Mouse (Mus musculus): ENCODE data around the gene Aste1. TPM values are rescaled to one million over a fixed set of nuclear protein-coding genes. Genes with fewer than 3 reads are reported as not detected.

The Aste1 gene
- polyA plus RNA-seq, 1 experiment from 2014 or later = 14.1 TPM

- Histone ChIP-seq H3K9me3 (no peaks in the 10 kb centered on the region), H3K4me2 (replicated peaks) (no peak overlapping the region), H3K27ac (no peak overlapping the region), H3K4me3 (no peak overlapping the region), H3K9ac (no peak overlapping the region), H3K27me3 (replicated peaks) (no peaks in the 10 kb centered on the region), H3K36me3 (no peaks in the 10 kb centered on the region), H3K4me1 (no peaks in the 10 kb centered on the region)
- ATAC-seq (ENCODE audit: low FRiP score, low read depth) = no peak
- WGBS = 85% methylated on average over 5 of the region's 5 CpGs
Observed at GRCm38 (mm10) chr9:105387403-105387802, 7.8 kb upstream of the Aste1 start.

GRCm38 (mm10) chr9:105389289-105389688 lies 5.9 kb upstream of the Aste1 start:
- Histone ChIP-seq H3K9ac (no peak overlapping the region), H3K4me1 (no peaks in the 10 kb centered on the region), H3K27ac (no peak overlapping the region), H3K36me3 (no peaks in the 10 kb centered on the region), H3K27me3 (replicated peaks) (no peaks in the 10 kb centered on the region), H3K4me2 (replicated peaks) (no peak overlapping the region), H3K9me3 (no peaks in the 10 kb centered on the region), H3K4me3 (no peak overlapping the region)
- 15% methylated on average over 4 of the region's 4 CpGs for WGBS
- no peak for ATAC-seq (ENCODE audit: low FRiP score, low read depth)

GRCm38 (mm10) chr9:105390616-105391015 lies 4.6 kb upstream of the Aste1 start:
- no peak overlapping the region for H3K4me3 ChIP-seq
- H3K9ac ChIP-seq = no peak overlapping the region
- 68% methylated on average over 4 of the region's 5 CpGs for WGBS
- no peak overlapping the region for H3K4me2 ChIP-seq (replicated peaks)
- H3K9me3 ChIP-seq = no peaks in the 10 kb centered on the region
- H3K27ac ChIP-seq = no peak overlapping the region
- no peaks in the 10 kb centered on the region for H3K36me3 ChIP-seq
- no peak for ATAC-seq (ENCODE audit: low FRiP score, low read depth)
- no peaks in the 10 kb centered on the region for H3K4me1 ChIP-seq
- H3K27me3 ChIP-seq (replicated peaks) = no peaks in the 10 kb centered on the region

DNA sequence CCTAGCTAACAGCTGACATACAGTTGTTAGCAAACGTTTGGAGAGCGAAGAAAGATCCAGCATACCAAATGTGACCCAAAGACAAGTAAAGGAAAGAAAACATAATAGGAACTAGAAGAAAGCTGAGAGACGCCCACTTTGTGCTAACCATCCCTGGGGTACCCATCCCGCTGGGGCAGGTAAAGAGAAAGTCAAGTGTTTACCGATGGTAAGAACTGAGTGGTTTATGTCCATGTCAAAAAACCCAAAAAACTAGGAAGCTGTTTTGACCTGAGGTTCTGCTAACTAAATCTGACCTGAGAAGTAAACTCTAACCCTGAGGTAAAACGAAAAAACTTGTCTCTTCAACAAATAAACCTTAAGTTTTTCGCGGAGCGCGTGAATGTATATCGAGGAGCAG lies 472 bp upstream of the Aste1 start:
- H3K4me3 ChIP-seq = peak overlapping the region; percentile 65
- H3K4me1 ChIP-seq = peaks cover 7% of the 10 kb centered on the region
- no peaks in the 10 kb centered on the region for H3K9me3 ChIP-seq
- peak overlapping the region; percentile 64 for H3K4me2 ChIP-seq (replicated peaks)
- ATAC-seq (ENCODE audit: low FRiP score, low read depth) = no peak
- H3K9ac ChIP-seq = no peak overlapping the region; the same call in 1 of the 2 replicates
- 15% methylated on average over 11 of the region's 11 CpGs for WGBS
- H3K36me3 ChIP-seq = peaks cover 6% of the 10 kb centered on the region
- H3K27me3 ChIP-seq (replicated peaks) = no peaks in the 10 kb centered on the region
- no peak overlapping the region for H3K27ac ChIP-seq

DNA sequence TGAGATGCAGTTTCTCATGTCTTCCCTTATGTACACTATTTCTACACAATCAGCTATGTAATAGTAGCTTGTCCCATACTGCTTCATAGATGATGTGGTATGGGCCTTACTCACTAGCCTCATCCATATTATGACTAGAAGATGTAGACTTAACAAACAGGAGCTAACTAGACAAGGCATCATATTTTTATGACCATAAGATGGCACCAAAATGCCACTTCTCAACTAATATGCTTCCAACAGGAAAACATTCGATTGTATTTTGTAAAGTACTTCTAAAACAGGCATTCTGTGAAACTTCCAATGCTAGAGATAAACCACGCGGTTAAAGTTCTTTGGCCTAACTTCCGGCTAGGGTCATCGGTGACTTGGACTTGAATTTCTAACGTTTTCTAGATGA lies 13.4 kb downstream of the Aste1 start:
- no peaks in the 10 kb centered on the region for H3K27me3 ChIP-seq (replicated peaks)
- H3K4me3 ChIP-seq = no peak overlapping the region
- 94% methylated on average over 6 of the region's 6 CpGs for WGBS
- no peaks in the 10 kb centered on the region for H3K4me1 ChIP-seq
- H3K9me3 ChIP-seq = no peaks in the 10 kb centered on the region
- no peak for ATAC-seq (ENCODE audit: low FRiP score, low read depth)
- H3K36me3 ChIP-seq = peaks cover 27% of the 10 kb centered on the region; the same call in 1 of the 2 replicates
- no peak overlapping the region for H3K9ac ChIP-seq
- no peak overlapping the region for H3K27ac ChIP-seq
- H3K4me2 ChIP-seq (replicated peaks) = no peak overlapping the region

DNA sequence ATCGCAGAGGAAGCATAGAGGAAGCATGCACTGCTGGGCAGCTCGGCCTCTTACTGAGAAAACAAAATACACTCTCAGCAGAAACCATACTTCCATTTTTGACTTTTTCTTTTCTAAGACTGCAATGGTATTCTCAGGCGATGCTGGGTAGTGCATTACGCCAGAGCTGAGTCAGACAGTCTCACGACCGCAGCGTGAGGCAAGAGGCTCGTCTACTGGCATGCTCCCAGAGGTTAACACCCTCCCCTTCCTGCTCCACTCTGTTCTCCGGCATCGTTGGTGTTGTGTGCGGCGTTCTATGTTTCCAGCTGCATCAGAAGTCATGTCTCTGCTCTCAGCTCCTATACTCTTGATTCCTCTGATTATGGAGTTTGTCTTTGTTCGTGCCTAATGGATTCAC lies 63.8 kb downstream of the Aste1 start:
- H3K9me3 ChIP-seq = no peaks in the 10 kb centered on the region
- no peak overlapping the region for H3K4me2 ChIP-seq (replicated peaks)
- no peaks in the 10 kb centered on the region for H3K27me3 ChIP-seq (replicated peaks)
- H3K4me3 ChIP-seq = no peak overlapping the region
- peaks cover 32% of the 10 kb centered on the region for H3K36me3 ChIP-seq
- no peaks in the 10 kb centered on the region for H3K4me1 ChIP-seq
- no peak for ATAC-seq (ENCODE audit: low FRiP score, low read depth)
- H3K27ac ChIP-seq = no peak overlapping the region
- 93% methylated on average over 13 of the region's 13 CpGs for WGBS
- no peak overlapping the region for H3K9ac ChIP-seq

DNA sequence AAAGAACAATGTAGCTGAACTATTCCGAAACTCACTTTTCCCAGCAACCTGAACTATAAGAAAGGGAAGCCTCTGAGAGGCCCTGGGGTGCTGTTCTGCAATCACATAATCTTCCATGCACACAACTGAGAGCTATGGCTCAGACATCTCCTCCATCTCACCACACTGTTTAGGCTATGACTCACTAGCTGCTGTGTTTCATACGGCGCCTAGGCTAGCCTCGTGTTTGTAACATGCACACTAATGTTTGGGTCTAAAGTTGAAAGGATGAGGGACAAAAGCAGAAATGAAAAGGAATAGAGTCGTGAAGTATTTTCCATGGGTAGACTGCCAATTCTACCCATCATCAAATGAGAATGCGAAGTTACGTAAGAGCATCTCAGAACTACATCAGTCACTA lies 66.3 kb downstream of the Aste1 start:
- Histone ChIP-seq H3K4me2 (replicated peaks) (no peak overlapping the region), H3K9me3 (no peaks in the 10 kb centered on the region), H3K4me3 (no peak overlapping the region), H3K4me1 (no peaks in the 10 kb centered on the region), H3K36me3 (peaks cover 32% of the 10 kb centered on the region), H3K27ac (no peak overlapping the region), H3K27me3 (replicated peaks) (no peaks in the 10 kb centered on the region), H3K9ac (no peak overlapping the region)
- no peak for ATAC-seq (ENCODE audit: low FRiP score, low read depth)
- 96% methylated on average over 7 of the region's 7 CpGs for WGBS

Other genes with a start within 250 kb of the Aste1 start
- 1.5 and 1.8 TPM in 2 replicates for gene Nek11, start 132 bp downstream of the Aste1 start, polyA plus RNA-seq (2016; fragmentation: Nextera tagmentation; extraction: Ambion mirVana)
- gene Atp2c1, start 131.9 kb downstream of the Aste1 start, polyA plus RNA-seq (2016; fragmentation: Nextera tagmentation; extraction: Ambion mirVana) = 89.4 and 100 TPM in 2 replicates
- gene Pik3r4, start 247.6 kb downstream of the Aste1 start, polyA plus RNA-seq (2016; fragmentation: Nextera tagmentation; extraction: Ambion mirVana) = 25.7 and 27.3 TPM in 2 replicates